Mouse (Mus musculus) heart, adult 2 months (tissue): ENCODE measurements around the gene Cgnl1. TPM values are rescaled to one million over a fixed set of nuclear protein-coding genes. Genes with fewer than 3 reads are reported as not detected.

Source experiments
- DNase-seq, 2 experiments: peaks; one replicate each; pipeline ENCODE4 v3.0.0; 2021
- H3K27ac ChIP-seq: fragments of 200-600 bp; 2 replicates; pipeline ENCODE4 v1.8.1; 2022
- H3K27me3 ChIP-seq: fragments of 200-500 bp; 2 replicates; pipeline ENCODE4 v1.6.1; 2012; ENCODE audit warnings: mild to moderate bottlenecking, low read length, inconsistent platforms, mixed read lengths; ENCODE audit not compliant: control insufficient read depth, insufficient read depth
- H3K36me3 ChIP-seq: fragments of 200-500 bp; 2 replicates; pipeline ENCODE4 v1.6.1; 2012; ENCODE audit warnings: low read length, inconsistent platforms; ENCODE audit not compliant: control insufficient read depth, insufficient read depth
- H3K4me1 ChIP-seq: fragments of 200-500 bp; 2 replicates; pipeline ENCODE4 v1.6.1; 2011; ENCODE audit warnings: low read length; ENCODE audit not compliant: control insufficient read depth, insufficient read depth
- H3K4me3 ChIP-seq: fragments of 200-600 bp; 2 replicates; pipeline ENCODE4 v1.8.1; 2022
- H3K79me2 ChIP-seq: fragments of 200-500 bp; replicated peaks from 2 replicates; pipeline ENCODE4 v1.6.1; 2012; ENCODE audit warnings: mild to moderate bottlenecking, inconsistent platforms, low read length, moderate library complexity, mixed read lengths; ENCODE audit not compliant: control insufficient read depth, insufficient read depth
- H3K9ac ChIP-seq: fragments of 200-500 bp; 2 replicates; pipeline ENCODE4 v1.6.1; 2012; ENCODE audit warnings: low read depth, mild to moderate bottlenecking, control low read depth, inconsistent platforms, low read length, mixed read lengths
- CTCF ChIP-seq: fragments of 200-600 bp; IDR thresholded peaks from 2 replicates; pipeline ENCODE4 v1.8.1; 2022; ENCODE audit warnings: antibody characterized with exemption, mild to moderate bottlenecking, moderate library complexity
- EP300 ChIP-seq: fragments of 200-500 bp; IDR thresholded peaks from 2 replicates; pipeline ENCODE4 v1.6.1; 2011; ENCODE audit warnings: low read depth, low read length, control low read depth; ENCODE audit not compliant: insufficient read depth
- POLR2A ChIP-seq: fragments of 200-500 bp; IDR thresholded peaks from 2 replicates; pipeline ENCODE4 v1.6.1; 2011; ENCODE audit warnings: mild to moderate bottlenecking, low read depth, low read length, control low read depth; ENCODE audit not compliant: insufficient read depth
- WGBS: fragments of 180-500 bp; shearing (Covaris S2); methylation state at CpG from one replicate; pipeline ENCODE4 v1.1.7; 2018; 5-methylcytosine and 5-hydroxymethylcytosine counted together
- intact Hi-C: fragments of 180-260 bp; cut with DNase I; formaldehyde crosslinking; loops from one replicate; pipeline ENCODE4 v1.15.1; 2025
- long read RNA-seq: library from polyadenylated mRNA; stranded (forward); transcript quantifications from one replicate; pipeline ENCODE4 v2.0.0, GENCODE M21; 2021
- polyA plus RNA-seq: library from polyadenylated mRNA; depleted of rRNA; stranded (reverse); fragments of >200 nt; gene quantifications from 2 replicates; pipeline ENCODE4 v1.2.3, GENCODE M21; 2012; rRNA removed
- total RNA-seq, 2 experiments: library from RNA; stranded (reverse); gene quantifications; 2 replicates each; pipeline ENCODE4 v1.2.3; 2021

The Cgnl1 gene
- 10 to 100 TPM; 28.1 to 31.0 TPM for total RNA-seq
- polyA plus RNA-seq: 10.5 and 16.2 TPM in 2 replicates
- long read RNA-seq, full-length matches to known transcripts: 3 of 16 reads
- long read RNA-seq, partial matches to known transcripts: 2 of 16 reads
- long read RNA-seq, other reads (novel, unspliced or antisense): 11 of 16 reads

DNA sequence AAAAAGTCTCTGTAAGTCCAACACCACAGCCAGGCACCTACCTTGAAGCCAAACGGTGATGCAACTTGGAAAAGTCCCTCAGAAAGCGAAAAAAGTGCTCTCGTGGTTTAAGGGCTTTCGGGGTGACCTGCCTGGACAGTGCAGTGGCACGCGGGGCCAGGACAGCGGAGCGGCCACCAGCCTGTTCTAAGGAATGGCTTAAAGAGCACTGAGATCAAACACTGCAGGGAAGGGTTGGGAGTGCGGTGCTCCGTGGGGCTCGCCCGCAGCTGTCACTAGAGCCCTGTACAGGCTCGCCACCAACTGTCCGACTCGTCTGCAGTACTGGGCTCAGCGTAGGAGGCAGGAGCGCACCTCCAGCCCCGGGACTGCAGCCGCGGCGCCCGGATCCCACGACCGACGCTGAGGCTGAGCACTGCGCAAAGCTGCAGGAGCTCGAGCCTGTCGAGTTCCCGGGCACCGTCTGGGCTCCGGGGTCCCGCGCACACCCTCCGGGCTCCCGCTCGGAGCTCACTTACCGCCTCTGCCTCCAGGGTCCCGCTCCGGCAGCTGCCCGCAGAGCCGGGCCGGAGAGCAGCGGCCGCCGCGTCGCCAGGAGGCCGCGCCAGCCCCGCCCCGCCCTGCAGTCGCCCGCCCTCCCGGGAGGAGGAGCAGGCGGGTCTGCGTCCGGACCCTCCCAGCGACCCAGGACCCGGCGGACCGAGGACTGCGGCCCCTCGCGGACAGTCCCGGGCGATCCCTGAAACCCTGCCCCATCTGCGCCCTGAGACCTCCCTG is at the start of gene Cgnl1:
Gene Cgnl1 (minus strand): TSS at position 612 of the 777 bp plus-strand sequence.
- WGBS: 1% methylated on average over 64 of the region's 67 CpGs
- peaks cover 4% of the 10 kb centered on the region for H3K79me2 ChIP-seq
- peak within 1 kb of the TSS; percentile 83 for H3K9ac ChIP-seq
- H3K27me3 ChIP-seq: no peaks in the 10 kb centered on the region
- DNase-seq: peak; percentile 88
- no peaks in the 10 kb centered on the region for H3K36me3 ChIP-seq
- H3K27ac ChIP-seq: peak within 1 kb of the TSS; percentile 90
- intact Hi-C loops: loop anchor here (1.0 to 5.0 kb wide), 4 partner anchors 35 to 125 kb away; no protein-coding TSS in a partner anchor
- H3K4me1 ChIP-seq: peaks cover 6% of the 10 kb centered on the region
- TF ChIP-seq EP300 (0 out of 2 replicates have a peak, but pooled peaks have one; percentile 15), CTCF (peak; percentile 65), POLR2A (peak; percentile 63)
- H3K4me3 ChIP-seq: peak within 1 kb of the TSS; percentile 71

DNA sequence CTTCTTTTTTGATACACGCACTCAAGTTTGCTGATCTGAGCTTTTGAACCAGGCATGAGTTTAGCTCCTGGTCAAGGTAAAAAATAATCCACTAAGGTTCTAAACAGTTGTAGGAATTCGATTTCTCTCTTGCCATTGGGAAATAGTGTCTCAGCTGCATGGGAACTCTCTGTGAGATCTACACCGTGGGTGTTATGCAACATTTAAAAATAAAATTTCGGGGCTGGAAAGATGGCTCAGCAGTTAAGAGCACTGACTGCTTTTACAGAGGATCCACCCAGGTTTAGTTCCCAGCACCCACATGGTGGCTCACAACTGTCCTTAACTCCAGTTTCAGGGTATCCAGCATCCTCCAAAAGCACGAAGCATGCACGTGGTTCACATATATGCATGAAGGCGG is 47.1 kb upstream of the Cgnl1 start:
- WGBS: 83% methylated on average over 7 of the region's 7 CpGs
- no peak for DNase-seq
- Histone ChIP-seq H3K4me1 (peaks cover 1% of the 10 kb centered on the region; the same call in 1 of the 2 replicates), H3K9ac (no peak overlapping the region), H3K36me3 (no peaks in the 10 kb centered on the region), H3K27ac (no peak overlapping the region), H3K79me2 (no peaks in the 10 kb centered on the region), H3K27me3 (no peaks in the 10 kb centered on the region), H3K4me3 (no peak overlapping the region)
- intact Hi-C loops: no loop called here
- TF ChIP-seq POLR2A (no peak), CTCF (no peak)

DNA sequence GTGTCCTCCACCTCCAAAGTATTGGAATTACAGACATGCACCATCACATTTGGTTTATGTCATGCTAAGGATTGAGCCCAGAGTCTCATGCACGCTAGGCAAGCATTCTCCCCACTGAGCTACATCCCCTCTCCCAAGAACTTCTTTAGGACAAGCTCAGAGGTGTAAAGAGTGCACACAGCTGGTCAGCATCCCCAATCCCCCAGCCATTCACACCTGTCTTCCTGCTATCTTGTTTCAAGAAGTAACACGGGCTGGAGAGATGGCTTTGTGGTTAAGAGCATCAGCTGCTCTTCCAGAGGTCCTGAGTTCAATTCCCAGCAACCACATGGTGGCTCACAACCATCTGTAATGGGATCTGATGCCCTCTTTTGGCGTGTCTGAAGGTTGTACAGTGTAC is 44.7 kb upstream of the Cgnl1 start:
- Histone ChIP-seq H3K36me3 (no peaks in the 10 kb centered on the region), H3K27ac (no peak overlapping the region), H3K9ac (no peak overlapping the region), H3K27me3 (no peaks in the 10 kb centered on the region), H3K4me1 (peaks cover 1% of the 10 kb centered on the region; the same call in 1 of the 2 replicates), H3K79me2 (no peaks in the 10 kb centered on the region), H3K4me3 (no peak overlapping the region)
- no peak for DNase-seq
- intact Hi-C loops: no loop called here
- TF ChIP-seq EP300 (no peak), POLR2A (no peak), CTCF (no peak)
- WGBS: 61% methylated on average over 3 of the region's 3 CpGs

DNA sequence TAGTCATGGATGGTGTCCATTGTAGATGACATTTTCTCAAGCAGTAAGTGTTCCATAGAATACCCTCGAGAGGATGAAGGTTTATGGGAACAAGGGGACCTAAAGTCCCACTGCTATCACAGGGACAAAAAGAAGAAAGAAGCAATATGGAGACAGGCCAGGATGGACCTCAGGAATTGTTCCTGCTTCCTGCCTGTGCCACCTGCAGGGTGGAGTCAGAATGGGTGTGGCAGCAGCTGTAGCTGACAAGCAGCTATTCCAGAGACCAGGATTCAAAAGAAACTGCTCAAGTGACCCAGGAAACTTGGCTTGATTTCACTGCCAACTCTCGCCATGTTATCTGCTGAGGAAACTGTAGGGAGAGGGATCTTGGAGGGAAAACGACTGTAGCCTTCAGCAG is 42.2 kb upstream of the Cgnl1 start:
- 59% methylated on average over 3 of the region's 3 CpGs for WGBS
- intact Hi-C loops: no loop called here
- H3K27me3 ChIP-seq: no peaks in the 10 kb centered on the region

DNA sequence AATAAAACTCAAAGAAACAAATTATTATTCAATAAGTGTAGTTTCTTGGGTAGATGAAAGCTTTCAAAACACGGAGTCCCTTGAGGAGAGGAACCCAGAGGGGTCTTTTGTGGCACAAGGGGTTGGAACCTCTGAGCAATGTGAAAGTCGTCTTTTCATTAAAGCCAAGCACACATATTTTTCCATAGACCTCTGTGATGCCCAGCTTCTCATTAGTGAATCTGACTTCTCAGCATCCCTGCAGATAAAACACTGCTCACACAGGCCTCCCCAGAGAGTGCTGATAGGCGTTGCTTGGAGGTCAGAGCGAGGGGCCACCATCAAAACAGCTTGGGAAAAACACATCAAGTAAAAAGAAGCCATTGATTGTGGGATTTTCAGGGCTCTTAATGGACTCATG is 41.5 kb upstream of the Cgnl1 start:
- H3K36me3 ChIP-seq: no peaks in the 10 kb centered on the region
- no peak for DNase-seq
- intact Hi-C loops: no loop called here
- no peak overlapping the region for H3K4me3 ChIP-seq
- H3K27ac ChIP-seq: no peak overlapping the region
- H3K4me1 ChIP-seq: peaks cover 1% of the 10 kb centered on the region; the same call in 1 of the 2 replicates
- no peak for TF ChIP-seq EP300
- TF ChIP-seq CTCF: no peak
- no peak for TF ChIP-seq POLR2A
- 73% methylated on average over 4 of the region's 4 CpGs for WGBS
- no peaks in the 10 kb centered on the region for H3K79me2 ChIP-seq
- H3K9ac ChIP-seq: no peak overlapping the region
- H3K27me3 ChIP-seq: no peaks in the 10 kb centered on the region

More for the DNA sequence above, 42.2 kb upstream of the Cgnl1 start:
- TF ChIP-seq EP300: no peak
- no peak for TF ChIP-seq CTCF
- no peak for TF ChIP-seq POLR2A
- Histone ChIP-seq H3K4me1 (peaks cover 1% of the 10 kb centered on the region; the same call in 1 of the 2 replicates), H3K36me3 (no peaks in the 10 kb centered on the region), H3K27ac (no peak overlapping the region), H3K4me3 (no peak overlapping the region), H3K9ac (no peak overlapping the region), H3K79me2 (no peaks in the 10 kb centered on the region)
- DNase-seq: no peak

DNA sequence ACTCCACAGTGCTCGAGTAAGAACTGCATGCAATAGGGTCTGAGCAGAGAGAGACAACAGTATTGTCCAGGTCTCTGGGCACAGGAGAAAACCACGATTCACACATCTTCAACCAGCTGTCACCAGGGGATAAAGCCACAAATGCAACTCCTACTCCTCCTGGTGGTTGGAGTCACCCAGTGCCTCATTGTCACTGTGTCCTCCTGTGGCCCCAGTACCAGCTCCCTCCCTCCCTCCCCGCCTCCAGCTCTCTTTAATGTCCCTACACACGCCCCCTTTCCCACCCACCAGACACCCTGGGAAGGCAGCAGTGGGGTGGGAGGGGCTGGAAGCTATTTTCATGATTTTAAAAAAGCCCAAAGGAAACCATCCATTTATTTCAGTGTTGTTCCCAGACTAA is 41.0 kb upstream of the Cgnl1 start:
- WGBS: 56% methylated on average over 4 of the region's 4 CpGs
- no peaks in the 10 kb centered on the region for H3K79me2 ChIP-seq
- no peak overlapping the region for H3K4me3 ChIP-seq
- H3K9ac ChIP-seq: no peak overlapping the region
- peaks cover 1% of the 10 kb centered on the region; the same call in 1 of the 2 replicates for H3K4me1 ChIP-seq
- H3K27ac ChIP-seq: no peak overlapping the region
- intact Hi-C loops: no loop called here
- no peaks in the 10 kb centered on the region for H3K27me3 ChIP-seq
- no peaks in the 10 kb centered on the region for H3K36me3 ChIP-seq
- TF ChIP-seq CTCF: peak; percentile 37
- TF ChIP-seq EP300: no peak
- DNase-seq: no peak
